Mouse (Mus musculus) adrenal gland, adult 18-20 months (tissue): ENCODE results near the gene Rps6kb2. TPM values are rescaled to one million over a fixed set of nuclear protein-coding genes. Genes with fewer than 3 reads are reported as not detected.

Experiments used
- DNase-seq, 2 experiments: peaks; one replicate each; pipeline ENCODE4 v3.0.0; 2021 to 2022; ENCODE audit warnings: low spot score in 2 of 2
- long read RNA-seq, 2 experiments: library from polyadenylated mRNA; stranded (forward); transcript quantifications; one replicate each; pipeline ENCODE4 v2.0.0; 2021
- total RNA-seq, 2 experiments: library from RNA; stranded (reverse); gene quantifications; 1 replicate in 1 of 2; 2 replicates in 1 of 2; pipeline ENCODE4 v1.2.3; 2021

Rps6kb2 gene
- 10 to 100 TPM; 30.2 to 36.3 TPM for total RNA-seq
- long read RNA-seq, experiment 1, full-length matches to known transcripts = 6 of 18 reads
- long read RNA-seq, experiment 1, partial matches to known transcripts = 1 of 18 reads
- long read RNA-seq, experiment 1, other reads (novel, unspliced or antisense) = 11 of 18 reads
- long read RNA-seq, experiment 2, full-length matches to known transcripts = 8 of 14 reads
- long read RNA-seq, experiment 2, partial matches to known transcripts = 4 of 14 reads
- long read RNA-seq, experiment 2, other reads (novel, unspliced or antisense) = 2 of 14 reads

- DNase-seq = peak; percentile 94 to 96
Observed at GRCm38 (mm10) chr19:4162646-4163542, at the start of gene Rps6kb2. Gene Rps6kb2 (minus strand): TSS chr19:4163354.

- no peak for DNase-seq
Observed at GRCm38 (mm10) chr19:4211891-4212588, 48.9 kb upstream of the Rps6kb2 start.

- DNase-seq = no peak
Observed at GRCm38 (mm10) chr19:4208563-4208962, 45.4 kb upstream of the Rps6kb2 start.

- DNase-seq = peak; percentile 69 to 71
Observed at GRCm38 (mm10) chr19:4206971-4207370, 43.8 kb upstream of the Rps6kb2 start.

- no peak for DNase-seq
Observed at GRCm38 (mm10) chr19:4204889-4205288, 41.7 kb upstream of the Rps6kb2 start.

- no peak for DNase-seq
Observed at GRCm38 (mm10) chr19:4203604-4204326, 40.6 kb upstream of the Rps6kb2 start.

GRCm38 (mm10) chr19:4203148-4203547 is 40.0 kb upstream of the Rps6kb2 start:
- no peak for DNase-seq

- DNase-seq = no peak
Observed at GRCm38 (mm10) chr19:4202149-4202548, 39.0 kb upstream of the Rps6kb2 start.

- DNase-seq = peak; percentile 87 to 89
Observed at GRCm38 (mm10) chr19:4201291-4201909, 38.2 kb upstream of the Rps6kb2 start, which contains the start of gene Rad9a. Gene Rad9a (minus strand): TSS chr19:4201662.

- no peak for DNase-seq
Observed at GRCm38 (mm10) chr19:4197180-4197579, 34.0 kb upstream of the Rps6kb2 start.

GRCm38 (mm10) chr19:4196548-4196947 is 33.4 kb upstream of the Rps6kb2 start:
- DNase-seq = no peak

GRCm38 (mm10) chr19:4196048-4196447 is 32.9 kb upstream of the Rps6kb2 start:
- no peak for DNase-seq

GRCm38 (mm10) chr19:4194776-4195650 is 31.9 kb upstream of the Rps6kb2 start:
- no peak for DNase-seq

- DNase-seq = no peak
Observed at GRCm38 (mm10) chr19:4194021-4194724, 31.0 kb upstream of the Rps6kb2 start.

- no peak for DNase-seq
Observed at GRCm38 (mm10) chr19:4193129-4193528, 30.0 kb upstream of the Rps6kb2 start.

GRCm38 (mm10) chr19:4192251-4192985 is 29.3 kb upstream of the Rps6kb2 start:
- no peak for DNase-seq

- DNase-seq = peak; percentile 98
Observed at GRCm38 (mm10) chr19:4191528-4192250, 28.5 kb upstream of the Rps6kb2 start, which contains the start of gene Ppp1ca. Gene Ppp1ca (plus strand): TSS chr19:4192065.
